23 mouse cellular contexts compared by ENCODE assay signal in the genomic region with DNA sequence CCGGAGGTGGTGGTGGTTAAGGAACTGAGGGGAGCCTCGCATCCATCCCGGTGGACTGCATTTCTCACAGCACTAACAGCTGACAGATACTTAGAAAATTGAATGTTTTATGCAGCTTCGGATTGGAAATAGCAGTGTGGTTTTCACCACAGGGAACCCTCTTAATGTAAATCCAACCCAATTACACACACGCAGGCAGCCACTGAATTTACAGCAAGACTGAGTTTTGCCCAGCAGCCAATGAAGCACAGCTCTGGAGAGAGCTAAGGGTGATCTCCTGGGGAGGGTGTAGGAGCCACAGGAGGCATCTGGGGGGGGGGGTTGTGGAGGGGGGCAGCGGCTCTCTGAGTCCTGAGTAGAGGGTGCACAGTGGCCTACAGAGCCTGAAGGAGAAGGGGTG.
"Had no signal": no experiment of that assay in that cellular context is flagged by ENCODE, and none has a peak within 500 bp of the region (broad histone marks: within the 10 kb centered on the region; RNA-seq: fewer than 3 reads in every experiment).

No protein-coding gene starts in this region.

- H3K4me2 ChIP-seq: kidney, embryonic 15.5 days; limb, embryonic 12.5 days; limb, embryonic 15.5 days; liver, embryonic 11.5 days; lung, embryonic 14.5 days; midbrain, embryonic 12.5 days had no signal

- H3K4me1 ChIP-seq: kidney, embryonic 15.5 days; limb, embryonic 15.5 days; megakaryocyte, embryonic 14.5 days; midbrain, embryonic 12.5 days had no signal

- H3K36me3 ChIP-seq: kidney, embryonic 15.5 days; limb, embryonic 12.5 days; limb, embryonic 15.5 days; midbrain, embryonic 12.5 days had no signal

- H3K9ac ChIP-seq: kidney, embryonic 15.5 days; limb, embryonic 12.5 days; limb, embryonic 15.5 days; liver, embryonic 14.5 days; liver, postnatal 0 days; lung, embryonic 14.5 days; midbrain, embryonic 12.5 days had no signal

- H3K4me3 ChIP-seq: kidney, embryonic 15.5 days; left cerebral cortex, adult 2 months; limb, embryonic 12.5 days; limb, embryonic 15.5 days; megakaryocyte, embryonic 14.5 days; midbrain, embryonic 12.5 days; myocyte had no signal

- ATAC-seq: liver, postnatal 0 days; lung, postnatal 0 days had no signal

- H3K9me3 ChIP-seq: kidney, embryonic 15.5 days; limb, embryonic 12.5 days; limb, embryonic 15.5 days; midbrain, embryonic 12.5 days had no signal

- H3K27me3 ChIP-seq: kidney, embryonic 15.5 days; megakaryocyte, embryonic 14.5 days; midbrain, embryonic 12.5 days had no signal

- H3K27ac ChIP-seq: kidney, embryonic 15.5 days; left cerebral cortex, adult 2 months; limb, embryonic 12.5 days; limb, embryonic 15.5 days; liver, embryonic 14.5 days; midbrain, embryonic 12.5 days; stomach, postnatal 0 days had no signal

- DNase-seq: kidney, adult 11 months; kidney, adult 8-10 months; kidney, postnatal 10 days; kidney, postnatal 36 days; layer of hippocampus, postnatal 36 days; liver, postnatal 0 days; lung, embryonic 14.5 days; lung, postnatal 36 days; right cerebral cortex, adult 18-20 months; right cerebral cortex, postnatal 14 days; right cerebral cortex, postnatal 4 days; thymus, postnatal 25 days had no signal
